Mouse (Mus musculus) intestine, embryonic 16.5 days (tissue): Measurements from ENCODE around the gene Tmem179. TPM values are rescaled to one million over a fixed set of nuclear protein-coding genes. Genes with fewer than 3 reads are reported as not detected.
A peak's percentile ranks its signal among the peaks of the same experiment; 100 is the strongest.

Source experiments
- ATAC-seq: fragments of 200-750 bp; cut with Nextera tagmentation; 2 replicates; pipeline ENCODE4 v1.8.0; 2017; ENCODE audit warnings: moderate TSS enrichment, moderate library complexity
- H3K27ac ChIP-seq: fragments of 300-500 bp; sonication (generic); 2 replicates; pipeline ENCODE4 v1.5.1; 2014; ENCODE audit warnings: mild to moderate bottlenecking, low read length
- H3K27me3 ChIP-seq: fragments of 300-500 bp; sonication (generic); replicated peaks from 2 replicates; pipeline ENCODE4 v1.6.1; 2014; ENCODE audit warnings: low read length, control low read depth, mixed read lengths; ENCODE audit not compliant: control insufficient read depth, insufficient read depth
- H3K36me3 ChIP-seq: fragments of 300-500 bp; sonication (generic); 2 replicates; pipeline ENCODE4 v1.6.1; 2014; ENCODE audit warnings: low read length, control low read depth; ENCODE audit not compliant: control insufficient read depth, insufficient read depth
- H3K4me1 ChIP-seq: fragments of 300-500 bp; sonication (generic); 2 replicates; pipeline ENCODE4 v1.6.1; 2014; ENCODE audit warnings: low read length, control low read depth, mixed read lengths; ENCODE audit not compliant: control insufficient read depth, insufficient read depth
- H3K4me2 ChIP-seq: fragments of 300-500 bp; sonication (generic); 2 replicates; pipeline ENCODE4 v1.6.1; 2014; ENCODE audit warnings: low read depth, low read length, control low read depth
- H3K4me3 ChIP-seq: fragments of 300-500 bp; sonication (generic); 2 replicates; pipeline ENCODE4 v1.5.1; 2014; ENCODE audit warnings: mild to moderate bottlenecking, low read length
- H3K9ac ChIP-seq: fragments of 300-500 bp; sonication (generic); 2 replicates; pipeline ENCODE4 v1.6.1; 2014; ENCODE audit warnings: low read depth, low read length
- H3K9me3 ChIP-seq: fragments of 300-500 bp; sonication (generic); 2 replicates; pipeline ENCODE4 v1.6.1; 2016; ENCODE audit warnings: low read length, control low read depth; ENCODE audit not compliant: control insufficient read depth
- WGBS: fragments of 180-500 bp; shearing (Covaris S2); extraction: QIAGEN DNeasy Blood & Tissue Kit; methylation state at CpG from one replicate; pipeline ENCODE4 v1.1.7; 2014; 5-methylcytosine and 5-hydroxymethylcytosine counted together
- polyA plus RNA-seq: library from polyadenylated mRNA; unstranded; fragments of >200 nt; fragmentation: Nextera tagmentation; extraction: Ambion mirVana; gene quantifications from 2 replicates; pipeline ENCODE4 v1.2.1, GENCODE M21; 2015

The Tmem179 gene
- polyA plus RNA-seq, 1 experiment from 2014 or later: 2.8 TPM

DNA sequence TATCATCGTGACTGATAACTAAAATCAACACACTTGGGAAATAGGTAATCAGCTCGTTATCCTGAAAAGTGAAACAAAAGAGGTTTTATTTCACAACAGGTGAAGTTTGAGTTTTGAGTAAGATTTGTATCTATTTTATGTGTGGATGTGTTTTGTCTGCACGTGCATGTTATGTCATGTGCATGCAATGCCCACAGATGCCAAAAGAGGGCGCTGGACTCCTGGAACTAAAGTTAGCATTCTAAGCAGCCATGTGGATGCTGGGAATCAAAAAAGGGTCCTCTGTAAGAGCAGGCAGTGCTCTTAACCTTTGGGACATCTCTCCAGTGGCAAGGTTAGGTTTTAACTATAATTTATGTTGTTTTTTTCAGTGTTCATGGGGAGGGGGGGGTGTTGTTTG, 53.3 kb downstream of the Tmem179 start:
- H3K27ac ChIP-seq: no peak overlapping the region
- H3K4me1 ChIP-seq: peaks cover 9% of the 10 kb centered on the region; the same call in 1 of the 2 replicates
- H3K4me2 ChIP-seq: no peak overlapping the region
- no peak overlapping the region for H3K4me3 ChIP-seq
- no peaks in the 10 kb centered on the region for H3K27me3 ChIP-seq
- H3K9me3 ChIP-seq: no peaks in the 10 kb centered on the region
- 72% methylated on average over 4 of the region's 4 CpGs for WGBS
- no peak overlapping the region for H3K9ac ChIP-seq
- no peaks in the 10 kb centered on the region for H3K36me3 ChIP-seq
- no peak for ATAC-seq

DNA sequence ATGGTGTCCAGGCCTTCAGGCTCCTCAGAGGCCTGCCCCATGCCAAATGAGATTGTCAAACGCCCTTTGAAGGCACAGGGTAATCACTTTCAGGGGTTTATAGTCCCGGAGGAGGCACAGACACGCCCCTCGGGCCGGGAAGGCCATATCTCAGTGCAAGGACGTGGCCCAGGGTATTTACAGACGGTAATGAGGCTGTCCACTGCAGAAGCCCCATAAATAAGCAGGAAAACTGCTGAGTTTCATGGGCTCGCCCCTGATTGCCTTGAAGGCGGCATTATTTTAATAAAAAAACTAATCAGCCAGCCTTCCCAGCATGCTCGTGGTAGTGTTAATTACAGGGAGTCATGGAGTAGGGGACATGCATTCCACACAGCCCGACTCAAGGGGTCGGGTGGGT, 54.1 kb downstream of the Tmem179 start:
- no peak overlapping the region for H3K9ac ChIP-seq
- peaks cover 9% of the 10 kb centered on the region; the same call in 1 of the 2 replicates for H3K4me1 ChIP-seq

DNA sequence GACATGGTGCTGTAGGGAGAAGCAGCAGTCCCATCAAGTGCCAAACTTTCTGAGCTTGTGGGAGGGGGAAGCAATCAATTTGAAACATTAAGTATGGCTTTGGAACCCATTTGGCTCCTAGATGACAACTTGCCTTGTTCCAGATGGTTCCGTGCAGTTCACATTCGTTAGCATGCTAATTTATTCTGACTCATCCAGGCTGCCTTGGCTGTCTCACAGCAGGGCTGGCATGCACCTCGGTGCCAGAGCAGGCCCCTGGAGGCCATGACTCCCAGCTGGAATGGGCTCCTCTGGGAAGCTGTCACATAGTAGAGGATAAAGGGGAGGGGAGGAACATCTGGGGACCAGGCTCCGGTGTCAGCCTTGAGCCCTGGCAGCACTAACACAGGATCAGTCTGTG, 58.7 kb downstream of the Tmem179 start:
- Histone ChIP-seq H3K9ac (no peak overlapping the region), H3K4me3 (no peak overlapping the region), H3K4me1 (peaks cover 3% of the 10 kb centered on the region; the same call in 1 of the 2 replicates), H3K36me3 (no peaks in the 10 kb centered on the region), H3K9me3 (no peaks in the 10 kb centered on the region), H3K27me3 (no peaks in the 10 kb centered on the region), H3K4me2 (no peak overlapping the region), H3K27ac (no peak overlapping the region)
- no peak for ATAC-seq
- 52% methylated on average over 4 of the region's 4 CpGs for WGBS

More for the DNA sequence above, 54.1 kb downstream of the Tmem179 start:
- Histone ChIP-seq H3K9me3 (no peaks in the 10 kb centered on the region), H3K27ac (no peak overlapping the region), H3K27me3 (no peaks in the 10 kb centered on the region), H3K4me2 (no peak overlapping the region), H3K4me3 (no peak overlapping the region), H3K36me3 (no peaks in the 10 kb centered on the region)
- peak; percentile 35; the same call in 1 of the 2 replicates for ATAC-seq
- 27% methylated on average over 12 of the region's 12 CpGs for whole genome bisulfite sequencing

DNA sequence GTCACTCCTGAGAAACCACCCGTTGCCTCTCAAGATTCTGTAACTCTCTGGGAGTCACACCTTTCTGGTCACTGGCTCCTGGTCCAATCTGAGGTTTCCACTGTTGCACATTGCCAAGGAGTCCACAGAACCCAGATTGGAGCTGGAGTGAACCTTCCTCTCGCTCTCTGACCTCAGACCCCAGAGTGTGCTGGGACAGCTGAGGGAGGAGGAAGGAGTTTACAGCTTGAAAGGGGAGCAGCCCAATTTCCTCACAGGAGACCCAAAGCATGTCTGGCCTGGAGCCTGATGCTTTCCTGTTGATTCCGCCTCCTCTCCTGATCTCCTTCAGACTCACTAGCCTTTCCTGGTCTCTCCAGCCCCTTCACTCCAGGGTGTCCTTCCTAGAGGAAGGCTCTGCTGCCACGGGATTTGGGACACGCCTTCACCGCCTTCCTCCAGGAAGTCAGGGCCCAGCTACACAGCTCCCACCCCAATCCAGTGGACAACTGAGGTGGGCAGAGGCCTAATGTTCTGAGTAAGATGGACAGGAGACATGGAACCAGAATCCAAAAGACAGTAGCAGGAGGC, 60.3 kb downstream of the Tmem179 start:
- no peak overlapping the region for H3K9ac ChIP-seq
- H3K4me3 ChIP-seq: no peak overlapping the region
- WGBS: 70% methylated on average over 6 of the region's 6 CpGs
- no peaks in the 10 kb centered on the region for H3K27me3 ChIP-seq
- H3K4me1 ChIP-seq: no peaks in the 10 kb centered on the region
- peak overlapping the region; percentile 6; the same call in 1 of the 2 replicates for H3K27ac ChIP-seq
- H3K9me3 ChIP-seq: no peaks in the 10 kb centered on the region
- no peaks in the 10 kb centered on the region for H3K36me3 ChIP-seq
- H3K4me2 ChIP-seq: no peak overlapping the region
- 0 out of 2 replicates have a peak, but pooled peaks have one; percentile 31 for ATAC-seq

DNA sequence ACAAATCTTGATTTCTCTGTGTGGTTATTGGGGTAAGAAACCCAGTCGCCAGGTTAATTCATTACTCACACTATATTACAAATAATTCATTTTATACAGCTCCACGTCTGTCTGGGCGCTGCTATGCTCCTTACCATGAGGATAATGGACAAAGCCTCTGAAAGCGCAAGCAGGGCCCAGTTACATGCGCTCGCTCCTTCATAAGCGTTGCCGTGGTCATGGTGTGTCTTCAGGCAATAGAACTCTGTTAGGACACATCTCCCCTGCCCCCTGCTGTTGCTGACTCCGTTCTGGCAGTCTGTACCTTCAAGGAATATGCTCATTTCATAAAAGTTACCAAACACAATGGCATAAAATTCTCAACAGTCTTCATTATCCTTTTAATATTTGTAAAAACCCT, 64.7 kb downstream of the Tmem179 start:
- Histone ChIP-seq H3K9me3 (peaks cover 5% of the 10 kb centered on the region; the same call in 1 of the 2 replicates), H3K27me3 (no peaks in the 10 kb centered on the region), H3K4me1 (0 out of 2 replicates have a peak, but pooled peaks cover 3% of the 10 kb centered on the region), H3K4me2 (no peak overlapping the region), H3K27ac (no peak overlapping the region), H3K4me3 (no peak overlapping the region), H3K9ac (no peak overlapping the region), H3K36me3 (no peaks in the 10 kb centered on the region)
- 83% methylated on average over 9 of the region's 9 CpGs for WGBS
- ATAC-seq: no peak

DNA sequence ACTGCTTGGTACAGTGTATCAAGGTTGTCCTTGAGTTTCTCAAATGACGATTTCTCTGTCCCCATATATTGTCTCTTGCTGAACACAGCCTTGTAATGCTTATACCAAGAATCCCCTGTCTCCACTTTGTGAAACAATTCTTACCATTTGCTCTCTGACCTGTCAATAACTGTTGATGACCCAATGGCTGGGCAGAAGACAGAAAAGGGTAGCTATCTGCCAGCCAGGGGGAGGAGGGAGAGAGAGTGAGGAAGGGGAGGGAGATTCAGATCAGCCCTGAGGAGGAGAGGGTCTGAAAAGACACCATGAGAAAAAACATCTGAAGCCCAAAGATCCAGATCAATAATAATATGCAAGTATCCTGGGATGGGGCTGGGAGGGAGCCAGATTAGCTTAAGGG, 65.2 kb downstream of the Tmem179 start:
- Histone ChIP-seq H3K4me3 (no peak overlapping the region), H3K27ac (no peak overlapping the region), H3K36me3 (no peaks in the 10 kb centered on the region), H3K4me2 (no peak overlapping the region), H3K9ac (no peak overlapping the region), H3K27me3 (no peaks in the 10 kb centered on the region), H3K4me1 (0 out of 2 replicates have a peak, but pooled peaks cover 3% of the 10 kb centered on the region), H3K9me3 (peaks cover 7% of the 10 kb centered on the region; the same call in 1 of the 2 replicates)
- ATAC-seq: no peak
- 82% methylated on average over 1 of the region's 1 CpGs for WGBS

DNA sequence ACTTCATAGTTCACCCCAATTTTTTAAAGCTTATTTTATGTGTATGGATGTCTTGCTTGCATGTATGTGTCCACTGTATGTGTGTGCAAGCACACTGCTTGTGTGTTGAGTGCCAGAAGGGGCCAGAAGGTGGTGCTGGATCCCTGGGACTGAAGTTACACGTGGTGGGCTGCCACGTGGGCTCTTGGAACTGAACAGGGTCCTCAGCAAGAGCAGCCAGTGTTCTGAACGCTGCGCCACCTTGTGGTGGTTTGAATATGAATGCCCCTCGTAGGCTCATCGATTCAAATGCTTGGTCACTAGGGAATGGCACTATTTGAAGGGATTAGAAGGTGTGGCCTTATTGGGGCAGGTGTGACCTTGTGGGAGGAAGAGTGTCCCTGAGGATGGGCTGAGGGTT, 65.7 kb downstream of the Tmem179 start:
- H3K4me1 ChIP-seq: 0 out of 2 replicates have a peak, but pooled peaks cover 3% of the 10 kb centered on the region
- no peak overlapping the region for H3K4me3 ChIP-seq
- no peak overlapping the region for H3K4me2 ChIP-seq
- ATAC-seq: no peak
- H3K27ac ChIP-seq: no peak overlapping the region
- H3K36me3 ChIP-seq: no peaks in the 10 kb centered on the region
- 34% methylated on average over 6 of the region's 6 CpGs for WGBS
- no peak overlapping the region for H3K9ac ChIP-seq
- peaks cover 7% of the 10 kb centered on the region; the same call in 1 of the 2 replicates for H3K9me3 ChIP-seq
- no peaks in the 10 kb centered on the region for H3K27me3 ChIP-seq

Other genes with a start within 250 kb of the Tmem179 start
- 0.10 and 0.18 TPM in 2 replicates for gene A530016L24Rik, start 27.3 kb downstream of the Tmem179 start, polyA plus RNA-seq
- 1.6 and 2.6 TPM in 2 replicates for gene Inf2, start 72.0 kb upstream of the Tmem179 start, polyA plus RNA-seq
- gene Adssl1, start 103.3 kb upstream of the Tmem179 start, polyA plus RNA-seq: 2.1 and 2.7 TPM in 2 replicates
- gene Siva1, start 127.9 kb upstream of the Tmem179 start, polyA plus RNA-seq: 168 and 186 TPM in 2 replicates
- gene Akt1, start 158.1 kb upstream of the Tmem179 start, polyA plus RNA-seq: 56.5 and 65.5 TPM in 2 replicates
- gene Zbtb42, start 162.1 kb upstream of the Tmem179 start, polyA plus RNA-seq: 6.8 and 8.2 TPM in 2 replicates
- 12.4 and 13.2 TPM in 2 replicates for gene Cep170b, start 203.7 kb upstream of the Tmem179 start, polyA plus RNA-seq
- gene Pld4, start 243.9 kb upstream of the Tmem179 start, polyA plus RNA-seq: 12.2 and 13.0 TPM in 2 replicates